Mouse (Mus musculus): ENCODE data around the gene Gtsf1l.
"Not testable (repeated sequence)": the region's sequence is repeated elsewhere in the genome, so short reads cannot be mapped to it uniquely, and the experiment has no call there.

Gtsf1l gene

GRCm38 (mm10) chr2:163086561-163086960, 1.1 kb downstream of the Gtsf1l start:
- no peak for DNase-seq (ENCODE audit: low read depth, low spot score)

GRCm38 (mm10) chr2:163085047-163085446, 2.6 kb downstream of the Gtsf1l start:
- DNase-seq (ENCODE audit: low read depth, low spot score): no peak

GRCm38 (mm10) chr2:163084519-163084918, 3.1 kb downstream of the Gtsf1l start:
- no peak for DNase-seq (ENCODE audit: low read depth, low spot score)

- no peak for DNase-seq (ENCODE audit: low read depth, low spot score)
These were observed 5.1 kb downstream of the Gtsf1l start for GRCm38 (mm10) chr2:163082591-163082990.

- no peak for DNase-seq (ENCODE audit: low read depth, low spot score)
These were observed 8.6 kb downstream of the Gtsf1l start for GRCm38 (mm10) chr2:163079041-163079440.

GRCm38 (mm10) chr2:163075234-163075633, 12.4 kb downstream of the Gtsf1l start:
- DNase-seq (ENCODE audit: low read depth, low spot score): no peak

GRCm38 (mm10) chr2:163074808-163075207, 12.8 kb downstream of the Gtsf1l start:
- no peak for DNase-seq (ENCODE audit: low read depth, low spot score)

- DNase-seq (ENCODE audit: low read depth, low spot score): no peak
These were observed 13.6 kb downstream of the Gtsf1l start for GRCm38 (mm10) chr2:163074006-163074405.

- no peak for DNase-seq (ENCODE audit: low read depth, low spot score)
These were observed 14.5 kb downstream of the Gtsf1l start for GRCm38 (mm10) chr2:163073023-163073757.

- no peak for DNase-seq (ENCODE audit: low read depth, low spot score)
These were observed 16.1 kb downstream of the Gtsf1l start for GRCm38 (mm10) chr2:163071590-163071989.

GRCm38 (mm10) chr2:163070213-163070612, 17.4 kb downstream of the Gtsf1l start:
- no peak for DNase-seq (ENCODE audit: low read depth, low spot score)

GRCm38 (mm10) chr2:163067233-163067632, 20.4 kb downstream of the Gtsf1l start:
- DNase-seq (ENCODE audit: low read depth, low spot score): no peak

- no peak for DNase-seq (ENCODE audit: low read depth, low spot score)
These were observed 21.3 kb downstream of the Gtsf1l start for GRCm38 (mm10) chr2:163066326-163066725.

- DNase-seq (ENCODE audit: low read depth, low spot score): peak; percentile 70
These were observed 25.5 kb downstream of the Gtsf1l start for GRCm38 (mm10) chr2:163062119-163062508.

GRCm38 (mm10) chr2:163061203-163062118, 26.2 kb downstream of the Gtsf1l start:
- DNase-seq (ENCODE audit: low read depth, low spot score): no peak

GRCm38 (mm10) chr2:163060630-163061029, 27.0 kb downstream of the Gtsf1l start:
- no peak for DNase-seq (ENCODE audit: low read depth, low spot score)

- DNase-seq (ENCODE audit: low read depth, low spot score): not testable (repeated sequence)
These were observed 28.7 kb downstream of the Gtsf1l start for GRCm38 (mm10) chr2:163058981-163059380.

- no peak for DNase-seq (ENCODE audit: low read depth, low spot score)
These were observed 31.1 kb downstream of the Gtsf1l start for GRCm38 (mm10) chr2:163056584-163056983.

GRCm38 (mm10) chr2:163055715-163056114, 31.9 kb downstream of the Gtsf1l start:
- no peak for DNase-seq (ENCODE audit: low read depth, low spot score)

- no peak for DNase-seq (ENCODE audit: low read depth, low spot score)
These were observed 32.7 kb downstream of the Gtsf1l start for GRCm38 (mm10) chr2:163054891-163055494.

GRCm38 (mm10) chr2:163054335-163054840, 33.3 kb downstream of the Gtsf1l start, which contains the start of gene Mybl2:
Gene Mybl2, plus strand, starts transcription at chr2:163054687.
- DNase-seq (ENCODE audit: low read depth, low spot score): peak; percentile 95

- DNase-seq (ENCODE audit: low read depth, low spot score): no peak
These were observed 34.8 kb downstream of the Gtsf1l start for GRCm38 (mm10) chr2:163052826-163053225.
